Mouse (Mus musculus) limb, embryonic 10.5 days (tissue): ENCODE measurements around the gene Olfr598. TPM values are rescaled to one million over a fixed set of nuclear protein-coding genes. Genes with fewer than 3 reads are reported as not detected.
"Not testable (repeated sequence)": the region's sequence is repeated elsewhere in the genome, so short reads cannot be mapped to it uniquely, and the experiment has no call there.

Source experiments
- DNase-seq: peaks from one replicate; pipeline ENCODE4 v3.0.0-alpha.2; 2017; ENCODE audit warnings: low spot score
- H3K27ac ChIP-seq: fragments of 300-500 bp; sonication (generic); 2 replicates; pipeline ENCODE4 v1.5.1; 2016; ENCODE audit warnings: mild to moderate bottlenecking
- H3K27me3 ChIP-seq: fragments of 300-500 bp; sonication (generic); 2 replicates; pipeline ENCODE4 v1.6.1; 2016; ENCODE audit warnings: low read depth, mild to moderate bottlenecking; ENCODE audit not compliant: poor library complexity, severe bottlenecking
- H3K36me3 ChIP-seq: fragments of 300-500 bp; sonication (generic); 2 replicates; pipeline ENCODE4 v1.6.1; 2016; ENCODE audit warnings: mild to moderate bottlenecking, moderate library complexity
- H3K4me1 ChIP-seq: fragments of 300-500 bp; sonication (generic); 2 replicates; pipeline ENCODE4 v1.6.1; 2016
- H3K4me3 ChIP-seq: fragments of 300-500 bp; sonication (generic); 2 replicates; pipeline ENCODE4 v1.5.1; 2016; ENCODE audit warnings: mild to moderate bottlenecking, moderate library complexity
- H3K9me3 ChIP-seq: fragments of 300-500 bp; sonication (generic); replicated peaks from 2 replicates; pipeline ENCODE4 v1.6.1; 2016; ENCODE audit warnings: mild to moderate bottlenecking
- WGBS: fragments of 180-500 bp; shearing (Covaris S2); methylation state at CpG from one replicate; pipeline ENCODE4 v1.1.7; 2016; 5-methylcytosine and 5-hydroxymethylcytosine counted together
- polyA plus RNA-seq: library from polyadenylated mRNA; unstranded; fragments of >200 nt; fragmentation: Nextera tagmentation; extraction: Ambion mirVana; gene quantifications from 2 replicates; pipeline ENCODE4 v1.2.1, GENCODE M21; 2016

Gene Olfr598
- polyA plus RNA-seq = not detected in 2 replicates

- Histone ChIP-seq H3K4me1 (no peaks in the 10 kb centered on the region), H3K9me3 (no peaks in the 10 kb centered on the region), H3K4me3 (no peak within 1 kb of the TSS), H3K36me3 (no peaks in the 10 kb centered on the region), H3K27ac (no peak within 1 kb of the TSS), H3K27me3 (no peaks in the 10 kb centered on the region)
- no peak for DNase-seq
Measured at GRCm38 (mm10) chr7:103323268-103323667, at the start of gene Olfr598. TSS of gene Olfr598 (plus strand) at chr7:103323568.

GRCm38 (mm10) chr7:103305348-103305747 lies 18.0 kb upstream of the Olfr598 start, which contains the start of gene Olfr596:
TSS of gene Olfr596 (plus strand) at chr7:103305648.
- not testable (repeated sequence) for H3K4me3 ChIP-seq, H3K9me3 ChIP-seq, DNase-seq, H3K27ac ChIP-seq, H3K36me3 ChIP-seq, H3K27me3 ChIP-seq, H3K4me1 ChIP-seq
- WGBS = 91% methylated on average over 2 of the region's 2 CpGs

- WGBS = 87% methylated on average over 2 of the region's 2 CpGs
- H3K4me3 ChIP-seq, H3K36me3 ChIP-seq, DNase-seq, H3K27ac ChIP-seq, H3K4me1 ChIP-seq, H3K27me3 ChIP-seq, H3K9me3 ChIP-seq: not testable (repeated sequence)
Measured at GRCm38 (mm10) chr7:103316015-103316414, 7.4 kb upstream of the Olfr598 start, which contains the start of gene Olfr597. TSS of gene Olfr597 (plus strand) at chr7:103316315.

GRCm38 (mm10) chr7:103335617-103336016 lies 12.2 kb downstream of the Olfr598 start, which contains the start of gene Olfr599:
TSS of gene Olfr599 (plus strand) at chr7:103335917.
- no peaks in the 10 kb centered on the region for H3K4me1 ChIP-seq
- 88% methylated on average over 1 of the region's 1 CpGs for WGBS
- DNase-seq = no peak
- H3K36me3 ChIP-seq = no peaks in the 10 kb centered on the region
- H3K27me3 ChIP-seq = no peaks in the 10 kb centered on the region
- H3K9me3 ChIP-seq = no peaks in the 10 kb centered on the region
- no peak within 1 kb of the TSS for H3K27ac ChIP-seq
- no peak within 1 kb of the TSS for H3K4me3 ChIP-seq

- no peaks in the 10 kb centered on the region for H3K36me3 ChIP-seq
Measured at GRCm38 (mm10) chr7:103349569-103349968, 26.2 kb downstream of the Olfr598 start, which contains the start of gene Olfr600. TSS of gene Olfr600 (minus strand) at chr7:103349669.

GRCm38 (mm10) chr7:103362555-103362954 lies 39.2 kb downstream of the Olfr598 start, which contains the start of gene Olfr601:
TSS of gene Olfr601 (minus strand) at chr7:103362655.
- Histone ChIP-seq H3K36me3 (no peaks in the 10 kb centered on the region), H3K9me3 (no peaks in the 10 kb centered on the region), H3K4me3 (no peak within 1 kb of the TSS), H3K27ac (no peak within 1 kb of the TSS), H3K4me1 (no peaks in the 10 kb centered on the region), H3K27me3 (no peaks in the 10 kb centered on the region)
- no peak for DNase-seq
- 88% methylated on average over 1 of the region's 1 CpGs for WGBS

More at GRCm38 (mm10) chr7:103349569-103349968, 26.2 kb downstream of the Olfr598 start, which contains the start of gene Olfr600:
- Histone ChIP-seq H3K27me3 (no peaks in the 10 kb centered on the region), H3K9me3 (no peaks in the 10 kb centered on the region), H3K4me1 (no peaks in the 10 kb centered on the region), H3K4me3 (no peak within 1 kb of the TSS), H3K27ac (no peak within 1 kb of the TSS)
- no peak for DNase-seq

Other genes with a start within 250 kb of the Olfr598 start
- not detected in 2 replicates for gene Olfr584, start 241.7 kb upstream of the Olfr598 start, polyA plus RNA-seq
- gene Olfr585, start 225.8 kb upstream of the Olfr598 start, polyA plus RNA-seq = not detected in 2 replicates
- not detected in 2 replicates for gene Olfr586, start 197.9 kb upstream of the Olfr598 start, polyA plus RNA-seq
- gene Olfr588-ps1, start 182.7 kb upstream of the Olfr598 start, polyA plus RNA-seq = not detected in 2 replicates
- gene Olfr589, start 167.2 kb upstream of the Olfr598 start, polyA plus RNA-seq = not detected in 2 replicates
- gene Olfr591, start 145.2 kb upstream of the Olfr598 start, polyA plus RNA-seq = not detected in 2 replicates
- not detected in 2 replicates for gene Olfr592, start 138.8 kb upstream of the Olfr598 start, polyA plus RNA-seq
- not detected in 2 replicates for gene Olfr593, start 111.7 kb upstream of the Olfr598 start, polyA plus RNA-seq
- not detected in 2 replicates for gene Olfr594, start 106.6 kb upstream of the Olfr598 start, polyA plus RNA-seq
- gene Usp17ld, start 71.1 kb upstream of the Olfr598 start, polyA plus RNA-seq = not detected in 2 replicates
- gene Olfr596, start 17.9 kb upstream of the Olfr598 start, polyA plus RNA-seq = not detected in 2 replicates
- gene Olfr597, start 7.3 kb upstream of the Olfr598 start, polyA plus RNA-seq = not detected in 2 replicates
- not detected in 2 replicates for gene Olfr599, start 12.3 kb downstream of the Olfr598 start, polyA plus RNA-seq
- not detected in 2 replicates for gene Olfr600, start 26.1 kb downstream of the Olfr598 start, polyA plus RNA-seq
- not detected in 2 replicates for gene Olfr601, start 39.1 kb downstream of the Olfr598 start, polyA plus RNA-seq
- not detected in 2 replicates for gene Olfr603, start 62.6 kb downstream of the Olfr598 start, polyA plus RNA-seq
- gene Usp17lc, start 91.5 kb downstream of the Olfr598 start, polyA plus RNA-seq = 0.08 TPM in 1 of 2 replicates, not detected in the other
- gene Olfr605, start 121.9 kb downstream of the Olfr598 start, polyA plus RNA-seq = not detected in 2 replicates
- gene Olfr606, start 125.5 kb downstream of the Olfr598 start, polyA plus RNA-seq = not detected in 2 replicates
- not detected in 2 replicates for gene Olfr607, start 140.6 kb downstream of the Olfr598 start, polyA plus RNA-seq
- not detected in 2 replicates for gene Olfr608, start 146.3 kb downstream of the Olfr598 start, polyA plus RNA-seq
- gene Olfr609, start 174.5 kb downstream of the Olfr598 start, polyA plus RNA-seq = not detected in 2 replicates
- gene Olfr610, start 188.6 kb downstream of the Olfr598 start, polyA plus RNA-seq = not detected in 2 replicates
- gene Olfr611, start 197.3 kb downstream of the Olfr598 start, polyA plus RNA-seq = not detected in 2 replicates
- gene Olfr612, start 219.1 kb downstream of the Olfr598 start, polyA plus RNA-seq = not detected in 2 replicates
- not detected in 2 replicates for gene Olfr613, start 224.5 kb downstream of the Olfr598 start, polyA plus RNA-seq
- gene Olfr615, start 232.5 kb downstream of the Olfr598 start, polyA plus RNA-seq = not detected in 2 replicates
- not detected in 2 replicates for gene Olfr616, start 245.6 kb downstream of the Olfr598 start, polyA plus RNA-seq
- gene Olfr617, start 249.5 kb downstream of the Olfr598 start, polyA plus RNA-seq = not detected in 2 replicates